Mouse (Mus musculus): ENCODE data around the gene Flt4.

Gene Flt4

GRCm38 (mm10) chr11:49702014-49702413, 93.0 kb downstream of the Flt4 start:
- DNase-seq: no peak

All from cerebellum, postnatal 14 days (tissue).